Mouse (Mus musculus): ENCODE data around the gene Mms19. TPM values are rescaled to one million over a fixed set of nuclear protein-coding genes. Genes with fewer than 3 reads are reported as not detected.

The Mms19 gene
- polyA plus RNA-seq, 1 experiment from 2014 or later = 27.0 TPM

GRCm38 (mm10) chr19:42015001-42015400, 34.0 kb upstream of the Mms19 start:
- Histone ChIP-seq H3K4me3 (ENCODE audit: low read depth, low read length) (no peak overlapping the region), H3K9me3 (replicated peaks; ENCODE audit: control insufficient read depth, low read length, poor library complexity, severe bottlenecking) (no peaks in the 10 kb centered on the region), H3K4me1 (ENCODE audit: control insufficient read depth, insufficient read depth, low read length) (no peaks in the 10 kb centered on the region), H3K27ac (ENCODE audit: low read length) (no peak overlapping the region), H3K27me3 (ENCODE audit: control insufficient read depth, insufficient read depth, low read depth, low read length) (no peaks in the 10 kb centered on the region), H3K9ac (ENCODE audit: low read depth, low read length) (no peak overlapping the region), H3K4me2 (ENCODE audit: low read length) (no peak overlapping the region), H3K36me3 (ENCODE audit: control insufficient read depth, insufficient read depth, low read length) (no peaks in the 10 kb centered on the region)
- WGBS = 79% methylated on average over 6 of the region's 6 CpGs
- ATAC-seq = no peak

- Histone ChIP-seq H3K27me3 (ENCODE audit: control insufficient read depth, insufficient read depth, low read depth, low read length) (no peaks in the 10 kb centered on the region), H3K4me1 (ENCODE audit: control insufficient read depth, insufficient read depth, low read length) (no peaks in the 10 kb centered on the region), H3K9ac (ENCODE audit: low read depth, low read length) (no peak overlapping the region), H3K36me3 (ENCODE audit: control insufficient read depth, insufficient read depth, low read length) (no peaks in the 10 kb centered on the region), H3K27ac (ENCODE audit: low read length) (no peak overlapping the region), H3K4me3 (ENCODE audit: low read depth, low read length) (no peak overlapping the region), H3K4me2 (ENCODE audit: low read length) (no peak overlapping the region), H3K9me3 (replicated peaks; ENCODE audit: control insufficient read depth, low read length, poor library complexity, severe bottlenecking) (no peaks in the 10 kb centered on the region)
- 76% methylated on average over 3 of the region's 3 CpGs for WGBS
- no peak for ATAC-seq
Observed at GRCm38 (mm10) chr19:42014231-42014825, 33.4 kb upstream of the Mms19 start.

GRCm38 (mm10) chr19:42011123-42011522, 30.2 kb upstream of the Mms19 start:
- Histone ChIP-seq H3K4me3 (ENCODE audit: low read depth, low read length) (no peak overlapping the region), H3K4me2 (ENCODE audit: low read length) (no peak overlapping the region), H3K27ac (ENCODE audit: low read length) (no peak overlapping the region), H3K4me1 (ENCODE audit: control insufficient read depth, insufficient read depth, low read length) (no peaks in the 10 kb centered on the region), H3K27me3 (ENCODE audit: control insufficient read depth, insufficient read depth, low read depth, low read length) (no peaks in the 10 kb centered on the region), H3K9me3 (replicated peaks; ENCODE audit: control insufficient read depth, low read length, poor library complexity, severe bottlenecking) (no peaks in the 10 kb centered on the region), H3K36me3 (ENCODE audit: control insufficient read depth, insufficient read depth, low read length) (no peaks in the 10 kb centered on the region), H3K9ac (ENCODE audit: low read depth, low read length) (no peak overlapping the region)
- ATAC-seq = no peak
- 83% methylated on average over 7 of the region's 7 CpGs for WGBS

GRCm38 (mm10) chr19:42010436-42010835, 29.5 kb upstream of the Mms19 start:
- 39% methylated on average over 4 of the region's 4 CpGs for WGBS
- H3K27me3 ChIP-seq (ENCODE audit: control insufficient read depth, insufficient read depth, low read depth, low read length) = no peaks in the 10 kb centered on the region
- H3K4me1 ChIP-seq (ENCODE audit: control insufficient read depth, insufficient read depth, low read length) = no peaks in the 10 kb centered on the region
- no peak overlapping the region for H3K4me2 ChIP-seq (ENCODE audit: low read length)
- ATAC-seq = no peak
- H3K36me3 ChIP-seq (ENCODE audit: control insufficient read depth, insufficient read depth, low read length) = no peaks in the 10 kb centered on the region
- no peaks in the 10 kb centered on the region for H3K9me3 ChIP-seq (replicated peaks; ENCODE audit: control insufficient read depth, low read length, poor library complexity, severe bottlenecking)
- H3K4me3 ChIP-seq (ENCODE audit: low read depth, low read length) = no peak overlapping the region
- no peak overlapping the region for H3K27ac ChIP-seq (ENCODE audit: low read length)
- no peak overlapping the region for H3K9ac ChIP-seq (ENCODE audit: low read depth, low read length)

- H3K9ac ChIP-seq (ENCODE audit: low read depth, low read length) = no peak overlapping the region
- ATAC-seq = no peak
- H3K27me3 ChIP-seq (ENCODE audit: control insufficient read depth, insufficient read depth, low read depth, low read length) = no peaks in the 10 kb centered on the region
- no peaks in the 10 kb centered on the region for H3K9me3 ChIP-seq (replicated peaks; ENCODE audit: control insufficient read depth, low read length, poor library complexity, severe bottlenecking)
- H3K36me3 ChIP-seq (ENCODE audit: control insufficient read depth, insufficient read depth, low read length) = no peaks in the 10 kb centered on the region
- H3K27ac ChIP-seq (ENCODE audit: low read length) = no peak overlapping the region
- no peak overlapping the region for H3K4me2 ChIP-seq (ENCODE audit: low read length)
- H3K4me3 ChIP-seq (ENCODE audit: low read depth, low read length) = no peak overlapping the region
- H3K4me1 ChIP-seq (ENCODE audit: control insufficient read depth, insufficient read depth, low read length) = no peaks in the 10 kb centered on the region
- 69% methylated on average over 7 of the region's 7 CpGs for WGBS
Observed at GRCm38 (mm10) chr19:42009067-42009466, 28.1 kb upstream of the Mms19 start.

- no peak overlapping the region for H3K4me2 ChIP-seq (ENCODE audit: low read length)
- 65% methylated on average over 3 of the region's 3 CpGs for WGBS
- ATAC-seq = no peak
Observed at GRCm38 (mm10) chr19:42008586-42008985, 27.6 kb upstream of the Mms19 start.

GRCm38 (mm10) chr19:42006568-42006967, 25.6 kb upstream of the Mms19 start:
- Histone ChIP-seq H3K27me3 (ENCODE audit: control insufficient read depth, insufficient read depth, low read depth, low read length) (no peaks in the 10 kb centered on the region), H3K4me3 (ENCODE audit: low read depth, low read length) (no peak overlapping the region), H3K9ac (ENCODE audit: low read depth, low read length) (no peak overlapping the region), H3K9me3 (replicated peaks; ENCODE audit: control insufficient read depth, low read length, poor library complexity, severe bottlenecking) (no peaks in the 10 kb centered on the region), H3K27ac (ENCODE audit: low read length) (no peak overlapping the region), H3K4me1 (ENCODE audit: control insufficient read depth, insufficient read depth, low read length) (no peaks in the 10 kb centered on the region), H3K36me3 (ENCODE audit: control insufficient read depth, insufficient read depth, low read length) (no peaks in the 10 kb centered on the region), H3K4me2 (ENCODE audit: low read length) (no peak overlapping the region)
- 73% methylated on average over 8 of the region's 8 CpGs for whole genome bisulfite sequencing
- no peak for ATAC-seq

More at GRCm38 (mm10) chr19:42008586-42008985, 27.6 kb upstream of the Mms19 start:
- H3K4me1 ChIP-seq (ENCODE audit: control insufficient read depth, insufficient read depth, low read length) = no peaks in the 10 kb centered on the region
- no peak overlapping the region for H3K27ac ChIP-seq (ENCODE audit: low read length)
- H3K27me3 ChIP-seq (ENCODE audit: control insufficient read depth, insufficient read depth, low read depth, low read length) = no peaks in the 10 kb centered on the region
- no peaks in the 10 kb centered on the region for H3K36me3 ChIP-seq (ENCODE audit: control insufficient read depth, insufficient read depth, low read length)
- H3K9ac ChIP-seq (ENCODE audit: low read depth, low read length) = no peak overlapping the region
- no peaks in the 10 kb centered on the region for H3K9me3 ChIP-seq (replicated peaks; ENCODE audit: control insufficient read depth, low read length, poor library complexity, severe bottlenecking)
- H3K4me3 ChIP-seq (ENCODE audit: low read depth, low read length) = no peak overlapping the region

GRCm38 (mm10) chr19:42005616-42006015, 24.7 kb upstream of the Mms19 start:
- Histone ChIP-seq H3K4me1 (ENCODE audit: control insufficient read depth, insufficient read depth, low read length) (no peaks in the 10 kb centered on the region), H3K27me3 (ENCODE audit: control insufficient read depth, insufficient read depth, low read depth, low read length) (no peaks in the 10 kb centered on the region), H3K27ac (ENCODE audit: low read length) (no peak overlapping the region), H3K9ac (ENCODE audit: low read depth, low read length) (no peak overlapping the region), H3K4me2 (ENCODE audit: low read length) (no peak overlapping the region), H3K4me3 (ENCODE audit: low read depth, low read length) (no peak overlapping the region), H3K9me3 (replicated peaks; ENCODE audit: control insufficient read depth, low read length, poor library complexity, severe bottlenecking) (no peaks in the 10 kb centered on the region), H3K36me3 (ENCODE audit: control insufficient read depth, insufficient read depth, low read length) (no peaks in the 10 kb centered on the region)
- no peak for ATAC-seq
- 81% methylated on average over 3 of the region's 3 CpGs for WGBS

GRCm38 (mm10) chr19:42004258-42004657, 23.3 kb upstream of the Mms19 start:
- Histone ChIP-seq H3K4me2 (ENCODE audit: low read length) (no peak overlapping the region), H3K27ac (ENCODE audit: low read length) (no peak overlapping the region), H3K36me3 (ENCODE audit: control insufficient read depth, insufficient read depth, low read length) (no peaks in the 10 kb centered on the region), H3K9ac (ENCODE audit: low read depth, low read length) (no peak overlapping the region), H3K9me3 (replicated peaks; ENCODE audit: control insufficient read depth, low read length, poor library complexity, severe bottlenecking) (no peaks in the 10 kb centered on the region), H3K27me3 (ENCODE audit: control insufficient read depth, insufficient read depth, low read depth, low read length) (no peaks in the 10 kb centered on the region), H3K4me1 (ENCODE audit: control insufficient read depth, insufficient read depth, low read length) (no peaks in the 10 kb centered on the region), H3K4me3 (ENCODE audit: low read depth, low read length) (no peak overlapping the region)
- ATAC-seq = no peak
- 83% methylated on average over 6 of the region's 6 CpGs for WGBS

Measured in midbrain, embryonic 16.5 days (tissue).